Mouse (Mus musculus): ENCODE results near the gene Amd1. TPM values are rescaled to one million over a fixed set of nuclear protein-coding genes. Genes with fewer than 3 reads are reported as not detected.

The Amd1 gene
- polyA plus RNA-seq, 1 experiment from 2014 or later: 47.5 TPM

GRCm38 (mm10) chr10:40246374-40247165 lies 55.4 kb downstream of the Amd1 start, which contains the start of gene Rpf2:
Gene Rpf2 (minus strand): TSS chr10:40247036.
- peaks cover 63% of the 10 kb centered on the region for H3K36me3 ChIP-seq (replicated peaks; ENCODE audit: control insufficient read depth, insufficient read depth)
- no peaks in the 10 kb centered on the region for H3K9me3 ChIP-seq (ENCODE audit: control insufficient read depth, low read length)

GRCm38 (mm10) chr10:40237826-40238225 lies 64.2 kb downstream of the Amd1 start:
- no peak for DNase-seq (ENCODE audit: low spot score)
- ATAC-seq (ENCODE audit: low FRiP score): no peak
- H3K36me3 ChIP-seq (replicated peaks; ENCODE audit: control insufficient read depth, insufficient read depth): peaks cover 78% of the 10 kb centered on the region
- H3K9me3 ChIP-seq (ENCODE audit: control insufficient read depth, low read length): no peaks in the 10 kb centered on the region
- no peaks in the 10 kb centered on the region for H3K27me3 ChIP-seq (ENCODE audit: control insufficient read depth, insufficient read depth, low read length)
- no peak overlapping the region for H3K4me3 ChIP-seq (replicated peaks; ENCODE audit: low read length)
- H3K27ac ChIP-seq: no peak overlapping the region
- no peak overlapping the region for H3K4me2 ChIP-seq (replicated peaks)
- H3K4me1 ChIP-seq (replicated peaks; ENCODE audit: control insufficient read depth, insufficient read depth, low read length): no peaks in the 10 kb centered on the region
- H3K9ac ChIP-seq: no peak overlapping the region
- WGBS: 95% methylated on average over 5 of the region's 5 CpGs

More at GRCm38 (mm10) chr10:40246374-40247165, 55.4 kb downstream of the Amd1 start, which contains the start of gene Rpf2:
- DNase-seq (ENCODE audit: low spot score) (peak; percentile 92), ATAC-seq (ENCODE audit: low FRiP score) (peak; percentile 93)
- Histone ChIP-seq H3K4me3 (replicated peaks; ENCODE audit: low read length) (peak within 1 kb of the TSS; percentile 69), H3K9ac (peak within 1 kb of the TSS; percentile 59), H3K4me1 (replicated peaks; ENCODE audit: control insufficient read depth, insufficient read depth, low read length) (peaks cover 16% of the 10 kb centered on the region), H3K27ac (peak within 1 kb of the TSS; percentile 86), H3K4me2 (replicated peaks) (peak within 1 kb of the TSS; percentile 87), H3K27me3 (ENCODE audit: control insufficient read depth, insufficient read depth, low read length) (no peaks in the 10 kb centered on the region)
- WGBS: under 1% methylated on average over 54 of the region's 54 CpGs

Other genes with a start within 250 kb of the Amd1 start
- 9.7 and 16.9 TPM in 2 replicates for gene Slc16a10, start 159.9 kb downstream of the Amd1 start, polyA plus RNA-seq (2014; fragmentation: Nextera tagmentation; extraction: Ambion mirVana)
- 70.8 and 74.7 TPM in 2 replicates for gene Rpf2, start 55.1 kb downstream of the Amd1 start, polyA plus RNA-seq (2014; fragmentation: Nextera tagmentation; extraction: Ambion mirVana)
- 71.7 and 73.7 TPM in 2 replicates for gene Gtf3c6, start 44.1 kb downstream of the Amd1 start, polyA plus RNA-seq (2014; fragmentation: Nextera tagmentation; extraction: Ambion mirVana)
- gene Cdk19, start 37.4 kb upstream of the Amd1 start, polyA plus RNA-seq (2014; fragmentation: Nextera tagmentation; extraction: Ambion mirVana): 14.4 and 15.2 TPM in 2 replicates

All from hindbrain, embryonic 14.5 days (tissue).